In the genomic region with DNA sequence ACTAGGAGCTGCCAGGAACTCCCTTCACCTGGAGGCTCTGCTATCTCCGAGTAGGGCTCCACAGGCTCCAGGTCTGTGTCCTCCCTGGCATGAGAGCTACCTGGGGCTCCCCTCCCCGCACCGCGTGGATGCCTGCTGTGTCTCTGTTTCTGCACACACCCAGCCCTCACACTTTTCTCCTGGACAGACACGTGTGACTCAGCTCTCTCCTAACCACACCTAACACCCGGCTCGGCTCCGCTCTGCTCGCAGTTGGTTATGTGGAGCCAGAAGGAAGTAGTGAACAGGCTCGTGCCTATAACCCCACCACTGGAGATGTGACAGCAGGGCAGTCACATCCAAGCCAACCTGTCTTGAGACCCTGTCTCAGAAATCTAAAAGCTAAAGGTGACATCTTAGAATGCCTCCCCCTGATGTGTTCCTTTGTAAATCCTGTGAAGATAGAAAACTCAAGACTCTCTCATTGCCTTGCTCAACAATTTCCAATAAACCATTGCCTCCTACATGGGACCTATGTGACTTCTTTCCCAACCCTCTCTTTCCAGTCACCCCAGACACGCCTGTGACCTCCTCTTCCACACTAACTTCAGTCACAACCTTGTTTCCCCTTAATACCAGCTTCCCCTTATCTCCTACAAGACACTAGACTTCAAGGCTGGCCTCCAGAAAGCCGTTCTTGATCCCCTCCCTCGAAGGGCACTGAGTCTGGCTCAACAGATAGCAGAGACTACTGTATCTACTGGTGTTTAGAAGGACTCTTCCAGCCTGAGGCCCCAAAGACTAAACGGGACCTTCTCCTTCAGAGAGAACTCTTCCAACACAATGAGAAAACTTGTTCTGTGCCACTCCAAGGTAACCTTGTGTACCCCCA, we compare ENCODE assay signal across 9 mouse cellular contexts. TPM values are rescaled to one million over a fixed set of nuclear protein-coding genes. Genes with fewer than 3 reads are reported as not detected.
DNase-seq lines count a peak whose midpoint lies in the region; ATAC-seq and TF ChIP-seq lines count a peak whose summit lies in the region.
"Had no signal": no experiment of that assay in that cellular context is flagged by ENCODE, and none has a peak within 500 bp of the region (broad histone marks: within the 10 kb centered on the region; RNA-seq: fewer than 3 reads in every experiment).

No protein-coding gene starts in this region.

- H3K27me3 ChIP-seq in hindbrain, embryonic 15.5 days = peaks cover 37% of the 10 kb centered on the region
- peaks cover 94% of the 10 kb centered on the region for H3K27me3 ChIP-seq in hindbrain, embryonic 13.5 days
- peaks cover 3% of the 10 kb centered on the region; the same call in 1 of the 2 replicates for H3K27me3 ChIP-seq in stomach, postnatal 0 days (ENCODE audit: control insufficient read depth, insufficient read depth, low read length)
- H3K27me3 ChIP-seq in kidney, adult 2 months (replicated peaks; ENCODE audit: control insufficient read depth, insufficient read depth, low read length) = no peaks in the 10 kb centered on the region

- H3K9ac ChIP-seq in hindbrain, embryonic 15.5 days = no peak overlapping the region
- H3K9ac ChIP-seq in hindbrain, embryonic 13.5 days = no peak overlapping the region
- H3K9ac ChIP-seq in stomach, postnatal 0 days (ENCODE audit: low read length) = peak overlapping the region; percentile 41
- H3K9ac ChIP-seq: lung, embryonic 15.5 days had no signal

- DNase-seq in 3T3-L1 (ENCODE audit: low read depth, low spot score) (peak; percentile 57), NIH3T3 (ENCODE audit: low read depth) (peak; percentile 54), liver (peak; percentile 87)
- DNase-seq in stomach, postnatal 0 days (ENCODE audit: low spot score) = peak; percentile 72
- DNase-seq in kidney, adult 2 months = no peak
- DNase-seq in left cerebral cortex, postnatal 14 days (ENCODE audit: low spot score in 2 of 2) = no peak

- ATAC-seq in hindbrain, embryonic 15.5 days (ENCODE audit: low FRiP score, low read depth) = no peak
- ATAC-seq in hindbrain, embryonic 13.5 days (ENCODE audit: low FRiP score) = no peak
- peak; percentile 47 for ATAC-seq in stomach, postnatal 0 days (ENCODE audit: low FRiP score, low TSS enrichment)

- H3K4me2 ChIP-seq in hindbrain, embryonic 15.5 days = 0 out of 2 replicates have a peak overlapping the region, but pooled peaks have one; percentile 82
- H3K4me2 ChIP-seq in hindbrain, embryonic 13.5 days = no peak overlapping the region
- H3K4me2 ChIP-seq in stomach, postnatal 0 days (replicated peaks; ENCODE audit: low read depth) = peak overlapping the region; percentile 29

- no peak for TF ChIP-seq EP300 in stomach, postnatal 0 days (optimal IDR thresholded peaks at IDR 0.05)

- H3K9me3 ChIP-seq in hindbrain, embryonic 15.5 days = no peaks in the 10 kb centered on the region
- no peaks in the 10 kb centered on the region for H3K9me3 ChIP-seq in hindbrain, embryonic 13.5 days
- H3K9me3 ChIP-seq in stomach, postnatal 0 days (ENCODE audit: control insufficient read depth, low read length) = no peaks in the 10 kb centered on the region
- H3K9me3 ChIP-seq: lung, embryonic 15.5 days had no signal

- no peak overlapping the region for H3K4me3 ChIP-seq in hindbrain, embryonic 15.5 days
- H3K4me3 ChIP-seq in hindbrain, embryonic 13.5 days = no peak overlapping the region
- no peak overlapping the region for H3K4me3 ChIP-seq in stomach, postnatal 0 days (ENCODE audit: low read depth, low read length)
- H3K4me3 ChIP-seq in kidney, adult 2 months (ENCODE audit: insufficient read depth, low read depth, low read length) = no peak overlapping the region
- H3K4me3 ChIP-seq: lung, embryonic 15.5 days had no signal

- peaks cover 26% of the 10 kb centered on the region; the same call in 1 of the 2 replicates for H3K36me3 ChIP-seq in hindbrain, embryonic 15.5 days
- peaks cover 47% of the 10 kb centered on the region for H3K36me3 ChIP-seq in hindbrain, embryonic 13.5 days
- peaks cover 24% of the 10 kb centered on the region for H3K36me3 ChIP-seq in stomach, postnatal 0 days (ENCODE audit: control insufficient read depth, insufficient read depth, low read length)
- no peaks in the 10 kb centered on the region for H3K36me3 ChIP-seq in kidney, adult 2 months (ENCODE audit: control insufficient read depth, insufficient read depth, low read length)

- TF ChIP-seq POLR2A in kidney, adult 2 months (IDR thresholded peaks at IDR 0.05; ENCODE audit: low read depth, low read length) = no peak

- intact Hi-C loops in left cerebral cortex, postnatal 14 days (cut with DNase I) = no loop called here

- peaks cover 54% of the 10 kb centered on the region for H3K4me1 ChIP-seq in hindbrain, embryonic 15.5 days (replicated peaks)
- H3K4me1 ChIP-seq in hindbrain, embryonic 13.5 days (replicated peaks) = peaks cover 48% of the 10 kb centered on the region
- peaks cover 6% of the 10 kb centered on the region; the same call in 1 of the 2 replicates for H3K4me1 ChIP-seq in stomach, postnatal 0 days (replicated peaks; ENCODE audit: control insufficient read depth, insufficient read depth)
- no peaks in the 10 kb centered on the region for H3K4me1 ChIP-seq in kidney, adult 2 months (ENCODE audit: control insufficient read depth, insufficient read depth, low read length)

- TF ChIP-seq CTCF in stomach, postnatal 0 days (IDR thresholded peaks at IDR 0.05; ENCODE audit: low read depth) = no peak
- no peak for TF ChIP-seq CTCF in kidney, adult 2 months (conservative IDR thresholded peaks at IDR 0.05; ENCODE audit: insufficient read depth, insufficient read length, low read depth, low read length)

- H3K27ac ChIP-seq in hindbrain, embryonic 15.5 days (replicated peaks) = no peak overlapping the region
- H3K27ac ChIP-seq in hindbrain, embryonic 13.5 days = no peak overlapping the region
- H3K27ac ChIP-seq in stomach, postnatal 0 days (replicated peaks) = peak overlapping the region; percentile 85
- no peak overlapping the region for H3K27ac ChIP-seq in kidney, adult 2 months (ENCODE audit: insufficient read depth, low read depth, low read length)
- H3K27ac ChIP-seq: lung, embryonic 15.5 days had no signal

- WGBS in hindbrain, embryonic 15.5 days = 46% methylated on average over 14 of the region's 14 CpGs
- 49% methylated on average over 14 of the region's 14 CpGs for WGBS in hindbrain, embryonic 13.5 days
- 21% methylated on average over 14 of the region's 14 CpGs for WGBS in stomach, postnatal 0 days
- WGBS in kidney, adult 2 months = 37% methylated on average over 14 of the region's 14 CpGs

RNA-seq across cellular contexts. Expression of gene Nfkb2, which starts 11.0 kb away (rescaled TPM):
- 2.8 and 3.3 TPM in 2 replicates for polyA plus RNA-seq in hindbrain, embryonic 15.5 days (2015; fragmentation: Nextera tagmentation; extraction: Ambion mirVana)
- polyA plus RNA-seq in hindbrain, embryonic 13.5 days (2015; fragmentation: Nextera tagmentation; extraction: Ambion mirVana) = 2.3 and 2.4 TPM in 2 replicates
- 11.4 and 11.6 TPM in 2 replicates for polyA plus RNA-seq in stomach, postnatal 0 days (2015; fragmentation: Nextera tagmentation; extraction: Ambion mirVana)
- 21.6 and 25.4 TPM in 2 replicates for polyA plus RNA-seq in kidney, adult 2 months (2012; rRNA removed)
- 1 to 10 TPM; 1.8 to 2.8 TPM for total RNA-seq in left cerebral cortex, postnatal 14 days (2021)

RNA-seq across cellular contexts. Expression of gene Psd, which starts 11.8 kb away (rescaled TPM):
- 119 and 145 TPM in 2 replicates for polyA plus RNA-seq in hindbrain, embryonic 15.5 days (2015; fragmentation: Nextera tagmentation; extraction: Ambion mirVana)
- 58.4 and 59.3 TPM in 2 replicates for polyA plus RNA-seq in hindbrain, embryonic 13.5 days (2015; fragmentation: Nextera tagmentation; extraction: Ambion mirVana)
- 44.9 and 59.2 TPM in 2 replicates for polyA plus RNA-seq in stomach, postnatal 0 days (2015; fragmentation: Nextera tagmentation; extraction: Ambion mirVana)
- polyA plus RNA-seq in kidney, adult 2 months (2012; rRNA removed) = 1.9 and 2.7 TPM in 2 replicates
- 100 to 1,000 TPM; 580 to 627 TPM for total RNA-seq in left cerebral cortex, postnatal 14 days (2021)

RNA-seq across cellular contexts. Expression of gene Fbxl15, which starts 12.9 kb away (rescaled TPM):
- polyA plus RNA-seq in hindbrain, embryonic 15.5 days (2015; fragmentation: Nextera tagmentation; extraction: Ambion mirVana) = 47.1 and 51.8 TPM in 2 replicates
- 39.8 and 40.0 TPM in 2 replicates for polyA plus RNA-seq in hindbrain, embryonic 13.5 days (2015; fragmentation: Nextera tagmentation; extraction: Ambion mirVana)
- 13.2 and 14.8 TPM in 2 replicates for polyA plus RNA-seq in stomach, postnatal 0 days (2015; fragmentation: Nextera tagmentation; extraction: Ambion mirVana)
- 26.1 and 35.8 TPM in 2 replicates for polyA plus RNA-seq in kidney, adult 2 months (2012; rRNA removed)
- total RNA-seq in left cerebral cortex, postnatal 14 days (2021) = 10 to 100 TPM; 26.4 to 50.4 TPM

RNA-seq across cellular contexts. Expression of gene Cuedc2, which starts 23.4 kb away (rescaled TPM):
- polyA plus RNA-seq in hindbrain, embryonic 15.5 days (2015; fragmentation: Nextera tagmentation; extraction: Ambion mirVana) = 336 and 347 TPM in 2 replicates
- 317 and 326 TPM in 2 replicates for polyA plus RNA-seq in hindbrain, embryonic 13.5 days (2015; fragmentation: Nextera tagmentation; extraction: Ambion mirVana)
- polyA plus RNA-seq in stomach, postnatal 0 days (2015; fragmentation: Nextera tagmentation; extraction: Ambion mirVana) = 75.3 and 77.5 TPM in 2 replicates
- 69.8 and 72.0 TPM in 2 replicates for polyA plus RNA-seq in kidney, adult 2 months (2012; rRNA removed)
- total RNA-seq in left cerebral cortex, postnatal 14 days (2021) = 100 to 1,000 TPM; 186 to 274 TPM

RNA-seq across cellular contexts. Expression of gene Mfsd13a, which starts 25.8 kb away (rescaled TPM):
- polyA plus RNA-seq in hindbrain, embryonic 15.5 days (2015; fragmentation: Nextera tagmentation; extraction: Ambion mirVana) = 12.3 and 12.5 TPM in 2 replicates
- 8.2 and 11.2 TPM in 2 replicates for polyA plus RNA-seq in hindbrain, embryonic 13.5 days (2015; fragmentation: Nextera tagmentation; extraction: Ambion mirVana)
- polyA plus RNA-seq in stomach, postnatal 0 days (2015; fragmentation: Nextera tagmentation; extraction: Ambion mirVana) = 5.3 and 7.7 TPM in 2 replicates
- 34.7 and 43.8 TPM in 2 replicates for polyA plus RNA-seq in kidney, adult 2 months (2012; rRNA removed)
- 10 to 100 TPM; 28.7 to 47.5 TPM for total RNA-seq in left cerebral cortex, postnatal 14 days (2021)

Comparison
In these comparisons a context has a peak if more than half of its experiments do, and no peak if none do; other contexts are left out.
1. DNase-seq: peak in 3T3-L1 (single experiment), NIH3T3 (single experiment), liver (single experiment) and stomach, postnatal 0 days (single experiment); none in kidney, adult 2 months (single experiment) and left cerebral cortex, postnatal 14 days (0 of 2).
2. RNA of gene Psd, which starts 11.8 kb away (polyA plus RNA-seq): 119 to 145 TPM in hindbrain, embryonic 15.5 days, 58.4 to 59.3 TPM in hindbrain, embryonic 13.5 days and 44.9 to 59.2 TPM in stomach, postnatal 0 days; 1.9 to 2.7 TPM in kidney, adult 2 months; every median in the first group is over 10 times any median in the second.